Mouse (Mus musculus): ENCODE measurements around the gene Cd82. TPM values are rescaled to one million over a fixed set of nuclear protein-coding genes. Genes with fewer than 3 reads are reported as not detected.
A peak's percentile ranks its signal among the peaks of the same experiment; 100 is the strongest.

The Cd82 gene
- polyA plus RNA-seq, 1 experiment from 2014 or later: 16.1 TPM

DNA sequence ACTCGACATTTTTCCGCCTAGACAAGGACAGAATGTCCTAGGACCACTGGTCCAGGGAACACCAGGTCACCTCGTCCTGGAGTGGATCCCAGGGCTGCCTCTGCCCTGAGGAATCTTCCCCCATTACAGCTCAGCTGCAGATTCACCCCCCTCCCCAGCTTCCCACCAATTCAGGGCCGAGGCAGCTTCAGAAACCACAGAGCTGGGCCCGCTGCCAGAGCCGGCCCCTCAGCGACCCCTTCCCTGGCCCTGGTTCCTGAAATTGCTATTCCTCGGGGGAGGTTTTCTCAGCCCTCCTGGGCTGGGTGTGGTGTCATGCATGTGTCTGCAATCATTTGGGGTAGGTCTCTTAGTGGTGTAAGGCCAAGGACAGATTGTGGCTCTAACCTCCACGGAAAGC is 22.5 kb upstream of the Cd82 start:
- no peak overlapping the region for H3K4me3 ChIP-seq
- no peak overlapping the region for H3K9ac ChIP-seq
- no peak for ATAC-seq (ENCODE audit: low FRiP score, low read depth)
- 0 out of 2 replicates have a peak, but pooled peaks cover 3% of the 10 kb centered on the region for H3K27me3 ChIP-seq (replicated peaks)
- H3K36me3 ChIP-seq: no peaks in the 10 kb centered on the region
- WGBS: 55% methylated on average over 9 of the region's 9 CpGs
- H3K27ac ChIP-seq: no peak overlapping the region
- H3K9me3 ChIP-seq: no peaks in the 10 kb centered on the region
- peaks cover 18% of the 10 kb centered on the region for H3K4me1 ChIP-seq
- no peak overlapping the region for H3K4me2 ChIP-seq (replicated peaks)

- Histone ChIP-seq H3K36me3 (no peaks in the 10 kb centered on the region), H3K9me3 (no peaks in the 10 kb centered on the region), H3K4me1 (peaks cover 9% of the 10 kb centered on the region), H3K4me3 (no peak overlapping the region), H3K27me3 (replicated peaks) (peaks cover 5% of the 10 kb centered on the region; the same call in 1 of the 2 replicates), H3K4me2 (replicated peaks) (0 out of 2 replicates have a peak overlapping the region, but pooled peaks have one; percentile 3), H3K27ac (no peak overlapping the region), H3K9ac (no peak overlapping the region)
- WGBS: 61% methylated on average over 6 of the region's 6 CpGs
- ATAC-seq (ENCODE audit: low FRiP score, low read depth): no peak
These were observed 19.2 kb upstream of the Cd82 start for GRCm38 (mm10) chr2:93482036-93482644.

- ATAC-seq (ENCODE audit: low FRiP score, low read depth): no peak
- WGBS: 75% methylated on average over 5 of the region's 5 CpGs
- Histone ChIP-seq H3K27me3 (replicated peaks) (peaks cover 14% of the 10 kb centered on the region; the same call in 1 of the 2 replicates), H3K4me3 (no peak overlapping the region), H3K36me3 (no peaks in the 10 kb centered on the region), H3K4me2 (replicated peaks) (no peak overlapping the region), H3K4me1 (peaks cover 9% of the 10 kb centered on the region), H3K9ac (no peak overlapping the region), H3K27ac (no peak overlapping the region), H3K9me3 (no peaks in the 10 kb centered on the region)
These were observed 15.8 kb upstream of the Cd82 start for GRCm38 (mm10) chr2:93478744-93479143.

DNA sequence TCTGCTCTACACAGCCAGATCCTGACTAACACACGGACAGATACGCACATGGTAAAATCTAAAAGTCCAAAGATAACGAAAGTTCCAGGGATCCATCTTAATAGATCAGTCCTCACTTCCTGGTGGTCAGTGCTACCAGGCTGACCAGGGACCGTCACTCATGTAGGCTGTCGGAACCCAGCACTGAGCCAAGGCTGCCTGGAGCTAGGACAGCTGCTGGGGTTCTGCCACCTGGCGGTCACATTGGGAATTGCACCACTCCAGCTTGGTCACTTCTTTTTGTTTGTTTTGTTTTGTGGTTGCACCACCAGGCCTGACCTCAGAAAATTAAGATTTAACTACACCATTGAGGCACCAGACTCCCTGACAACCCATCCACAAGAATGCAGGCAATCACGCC is 14.6 kb upstream of the Cd82 start:
- Histone ChIP-seq H3K27ac (no peak overlapping the region), H3K4me2 (replicated peaks) (no peak overlapping the region), H3K9ac (no peak overlapping the region), H3K9me3 (no peaks in the 10 kb centered on the region), H3K4me3 (no peak overlapping the region), H3K27me3 (replicated peaks) (peaks cover 14% of the 10 kb centered on the region; the same call in 1 of the 2 replicates), H3K36me3 (no peaks in the 10 kb centered on the region), H3K4me1 (peaks cover 7% of the 10 kb centered on the region)
- WGBS: 46% methylated on average over 7 of the region's 7 CpGs
- no peak for ATAC-seq (ENCODE audit: low FRiP score, low read depth)

DNA sequence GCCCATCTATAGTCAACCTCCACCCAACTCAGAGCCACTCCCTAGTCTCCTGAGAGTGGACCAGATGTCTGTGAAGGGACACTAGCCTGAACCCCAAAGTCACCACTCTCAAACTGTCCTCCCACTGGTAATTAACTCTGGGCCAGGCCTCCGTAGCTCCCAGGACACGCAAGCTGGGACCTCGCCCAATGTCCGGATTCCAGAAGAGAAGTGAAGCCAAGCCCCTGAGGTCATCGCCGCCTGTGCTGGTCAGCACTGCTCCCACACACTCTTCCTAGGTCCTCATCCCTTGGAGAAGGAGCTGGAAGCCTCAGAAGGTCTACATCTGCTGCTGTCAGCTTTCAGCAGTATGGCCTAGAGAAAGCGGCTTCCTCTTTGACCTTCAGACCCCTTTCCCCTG is 13.5 kb upstream of the Cd82 start:
- ATAC-seq (ENCODE audit: low FRiP score, low read depth): no peak
- no peaks in the 10 kb centered on the region for H3K36me3 ChIP-seq
- no peak overlapping the region for H3K27ac ChIP-seq
- H3K27me3 ChIP-seq (replicated peaks): peaks cover 14% of the 10 kb centered on the region; the same call in 1 of the 2 replicates
- H3K9ac ChIP-seq: no peak overlapping the region
- no peak overlapping the region for H3K4me2 ChIP-seq (replicated peaks)
- whole genome bisulfite sequencing: 88% methylated on average over 7 of the region's 7 CpGs
- H3K4me1 ChIP-seq: no peaks in the 10 kb centered on the region
- H3K9me3 ChIP-seq: no peaks in the 10 kb centered on the region
- no peak overlapping the region for H3K4me3 ChIP-seq

DNA sequence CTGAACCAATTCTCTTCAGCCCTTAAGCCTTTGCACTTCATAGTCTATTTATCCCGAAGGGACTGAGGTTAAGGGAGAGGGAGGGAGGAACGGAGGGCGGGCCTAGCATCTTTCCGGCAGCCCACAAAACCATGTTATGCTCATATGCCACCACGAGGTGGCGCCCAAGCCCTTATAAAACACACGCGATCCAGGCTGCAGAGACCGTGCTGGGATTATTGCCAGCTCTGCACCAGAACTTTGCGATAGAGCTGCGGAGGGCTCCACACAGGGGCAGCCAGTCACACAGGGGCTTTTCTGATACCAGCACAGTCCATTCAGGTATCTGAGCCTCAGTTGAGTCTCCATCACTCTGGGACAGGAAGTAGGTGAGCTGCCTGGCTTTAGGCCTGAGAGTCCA is 12.1 kb upstream of the Cd82 start:
- Histone ChIP-seq H3K4me3 (no peak overlapping the region), H3K4me1 (peaks cover 6% of the 10 kb centered on the region), H3K9ac (no peak overlapping the region), H3K9me3 (no peaks in the 10 kb centered on the region), H3K27ac (no peak overlapping the region), H3K4me2 (replicated peaks) (no peak overlapping the region), H3K27me3 (replicated peaks) (peaks cover 12% of the 10 kb centered on the region; the same call in 1 of the 2 replicates), H3K36me3 (no peaks in the 10 kb centered on the region)
- peak; percentile 44 for ATAC-seq (ENCODE audit: low FRiP score, low read depth)
- WGBS: under 1% methylated on average over 11 of the region's 11 CpGs

DNA sequence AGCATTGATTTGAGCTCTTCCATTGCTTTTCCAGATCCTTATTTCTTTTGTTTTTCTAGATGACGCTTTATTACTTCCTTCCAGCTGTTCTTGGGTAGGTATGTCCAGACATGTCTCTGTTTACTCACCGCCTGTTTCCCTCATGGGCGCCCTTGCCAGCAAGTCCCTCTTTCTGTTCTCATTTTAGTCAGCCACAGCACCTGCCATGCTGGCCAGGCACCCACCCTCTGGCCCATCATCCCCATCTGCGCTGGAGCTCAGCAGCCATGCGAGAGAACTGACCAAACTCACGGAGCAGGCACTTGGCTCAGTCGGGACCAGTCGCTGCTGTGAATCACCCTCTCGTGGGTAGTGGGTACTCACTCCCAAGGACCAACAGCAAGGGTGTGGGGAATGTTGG is 11.0 kb upstream of the Cd82 start:
- no peaks in the 10 kb centered on the region for H3K36me3 ChIP-seq
- H3K4me1 ChIP-seq: peaks cover 10% of the 10 kb centered on the region
- H3K9ac ChIP-seq: no peak overlapping the region
- H3K4me2 ChIP-seq (replicated peaks): no peak overlapping the region
- no peaks in the 10 kb centered on the region for H3K9me3 ChIP-seq
- ATAC-seq (ENCODE audit: low FRiP score, low read depth): no peak
- H3K27me3 ChIP-seq (replicated peaks): peaks cover 9% of the 10 kb centered on the region; the same call in 1 of the 2 replicates
- WGBS: 89% methylated on average over 9 of the region's 9 CpGs
- no peak overlapping the region for H3K27ac ChIP-seq
- H3K4me3 ChIP-seq: no peak overlapping the region

DNA sequence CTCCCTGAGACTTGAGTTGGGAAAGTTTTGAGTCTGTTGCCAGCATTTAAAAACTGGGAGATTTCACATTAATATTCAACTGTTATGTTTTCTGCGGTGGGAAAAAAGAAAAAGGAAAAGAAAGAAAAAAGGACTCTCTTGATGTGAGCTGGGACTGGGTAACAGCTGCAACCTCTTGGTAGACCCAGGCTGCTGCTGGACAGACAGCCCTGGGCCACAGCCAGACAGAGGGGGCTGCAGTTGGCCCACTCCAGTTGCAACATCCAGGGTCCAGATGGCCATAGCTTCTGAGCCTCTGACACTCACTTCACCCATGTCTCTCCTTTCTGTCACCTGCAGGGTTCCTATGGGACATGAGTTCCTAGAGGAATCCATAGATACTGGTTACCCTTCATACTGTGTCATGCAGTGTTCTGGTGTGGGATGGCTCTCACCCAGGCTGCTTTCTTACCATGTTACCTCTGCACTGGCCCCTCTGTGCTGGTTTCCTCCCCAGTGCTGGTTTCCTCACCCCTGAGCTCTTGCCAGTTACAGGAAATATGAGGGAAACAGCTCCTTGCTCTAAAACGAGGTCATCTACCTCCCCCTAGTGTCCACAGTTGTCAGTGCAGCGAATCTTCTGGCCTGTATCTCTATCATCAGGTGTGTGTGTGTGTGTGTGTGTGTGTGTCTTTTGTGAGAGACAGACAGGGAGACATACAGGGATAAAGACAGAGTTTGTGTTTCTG is 8.1 kb upstream of the Cd82 start:
- ATAC-seq (ENCODE audit: low FRiP score, low read depth): 0 out of 2 replicates have a peak, but pooled peaks have one; percentile 46
- 12% methylated on average over 3 of the region's 3 CpGs for WGBS
- peaks cover 10% of the 10 kb centered on the region for H3K4me1 ChIP-seq
- H3K4me2 ChIP-seq (replicated peaks): no peak overlapping the region
- no peak overlapping the region for H3K4me3 ChIP-seq
- H3K36me3 ChIP-seq: no peaks in the 10 kb centered on the region
- H3K27ac ChIP-seq: no peak overlapping the region
- H3K9me3 ChIP-seq: no peaks in the 10 kb centered on the region
- H3K27me3 ChIP-seq (replicated peaks): 0 out of 2 replicates have a peak, but pooled peaks cover 3% of the 10 kb centered on the region
- H3K9ac ChIP-seq: no peak overlapping the region

DNA sequence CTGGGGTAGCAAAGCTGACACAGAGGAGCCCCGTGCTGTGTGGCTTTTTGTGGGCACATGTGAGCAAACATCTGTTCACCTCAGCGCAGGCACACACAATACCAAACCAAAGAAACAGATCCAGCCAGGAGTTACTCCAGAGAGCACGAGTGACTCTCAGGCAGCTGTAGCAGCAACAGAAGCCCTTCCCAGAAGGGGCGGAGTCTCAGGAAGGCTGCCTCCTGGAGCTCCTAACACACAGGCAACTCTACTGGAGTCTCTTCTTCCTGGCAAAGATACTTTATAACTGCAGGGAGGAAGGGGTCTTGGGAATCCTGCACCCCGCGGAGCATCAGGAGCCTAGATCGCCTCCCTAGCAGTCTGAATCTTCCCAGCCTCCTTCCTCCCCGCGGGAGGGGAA is 7.2 kb upstream of the Cd82 start:
- 3% methylated on average over 9 of the region's 9 CpGs for WGBS
- H3K9me3 ChIP-seq: no peaks in the 10 kb centered on the region
- no peak overlapping the region for H3K9ac ChIP-seq
- no peak overlapping the region for H3K4me3 ChIP-seq
- peak overlapping the region; percentile 50 for H3K4me2 ChIP-seq (replicated peaks)
- H3K4me1 ChIP-seq: peaks cover 10% of the 10 kb centered on the region
- ATAC-seq (ENCODE audit: low FRiP score, low read depth): no peak
- no peak overlapping the region for H3K27ac ChIP-seq
- H3K27me3 ChIP-seq (replicated peaks): no peaks in the 10 kb centered on the region
- no peaks in the 10 kb centered on the region for H3K36me3 ChIP-seq

GRCm38 (mm10) chr2:93469118-93469517 is 6.2 kb upstream of the Cd82 start:
- no peak for ATAC-seq (ENCODE audit: low FRiP score, low read depth)
- no peaks in the 10 kb centered on the region for H3K9me3 ChIP-seq
- no peak overlapping the region for H3K4me2 ChIP-seq (replicated peaks)
- no peak overlapping the region for H3K9ac ChIP-seq
- H3K4me1 ChIP-seq: peaks cover 10% of the 10 kb centered on the region
- no peak overlapping the region for H3K4me3 ChIP-seq
- H3K27me3 ChIP-seq (replicated peaks): no peaks in the 10 kb centered on the region
- H3K27ac ChIP-seq: no peak overlapping the region
- no peaks in the 10 kb centered on the region for H3K36me3 ChIP-seq
- 7% methylated on average over 7 of the region's 7 CpGs for WGBS

DNA sequence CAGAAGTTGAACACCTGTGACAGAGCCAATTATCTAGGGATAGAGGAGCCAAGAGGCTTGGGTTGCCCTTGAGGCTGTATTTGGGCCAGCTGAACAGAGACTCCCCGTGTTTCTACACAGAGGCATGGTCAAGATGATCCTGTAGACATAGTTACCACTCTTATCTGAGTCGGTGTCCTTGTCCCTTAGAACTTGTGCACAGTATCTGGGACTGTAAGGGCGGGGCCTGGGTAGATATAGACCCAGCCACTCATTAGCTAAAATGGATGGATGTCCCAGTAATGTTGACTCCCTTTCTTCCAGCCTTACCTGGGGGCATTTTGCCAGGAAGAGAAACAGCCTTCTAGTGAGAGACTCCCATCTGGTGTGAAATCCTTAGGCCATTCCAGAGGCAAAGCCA is 3.4 kb upstream of the Cd82 start:
- H3K4me1 ChIP-seq: peaks cover 25% of the 10 kb centered on the region
- ATAC-seq (ENCODE audit: low FRiP score, low read depth): no peak
- H3K4me3 ChIP-seq: no peak overlapping the region
- peaks cover 8% of the 10 kb centered on the region for H3K27me3 ChIP-seq (replicated peaks)
- H3K36me3 ChIP-seq: no peaks in the 10 kb centered on the region
- 85% methylated on average over 3 of the region's 3 CpGs for WGBS
- no peak overlapping the region for H3K4me2 ChIP-seq (replicated peaks)
- no peak overlapping the region for H3K27ac ChIP-seq
- H3K9me3 ChIP-seq: no peaks in the 10 kb centered on the region
- H3K9ac ChIP-seq: no peak overlapping the region

DNA sequence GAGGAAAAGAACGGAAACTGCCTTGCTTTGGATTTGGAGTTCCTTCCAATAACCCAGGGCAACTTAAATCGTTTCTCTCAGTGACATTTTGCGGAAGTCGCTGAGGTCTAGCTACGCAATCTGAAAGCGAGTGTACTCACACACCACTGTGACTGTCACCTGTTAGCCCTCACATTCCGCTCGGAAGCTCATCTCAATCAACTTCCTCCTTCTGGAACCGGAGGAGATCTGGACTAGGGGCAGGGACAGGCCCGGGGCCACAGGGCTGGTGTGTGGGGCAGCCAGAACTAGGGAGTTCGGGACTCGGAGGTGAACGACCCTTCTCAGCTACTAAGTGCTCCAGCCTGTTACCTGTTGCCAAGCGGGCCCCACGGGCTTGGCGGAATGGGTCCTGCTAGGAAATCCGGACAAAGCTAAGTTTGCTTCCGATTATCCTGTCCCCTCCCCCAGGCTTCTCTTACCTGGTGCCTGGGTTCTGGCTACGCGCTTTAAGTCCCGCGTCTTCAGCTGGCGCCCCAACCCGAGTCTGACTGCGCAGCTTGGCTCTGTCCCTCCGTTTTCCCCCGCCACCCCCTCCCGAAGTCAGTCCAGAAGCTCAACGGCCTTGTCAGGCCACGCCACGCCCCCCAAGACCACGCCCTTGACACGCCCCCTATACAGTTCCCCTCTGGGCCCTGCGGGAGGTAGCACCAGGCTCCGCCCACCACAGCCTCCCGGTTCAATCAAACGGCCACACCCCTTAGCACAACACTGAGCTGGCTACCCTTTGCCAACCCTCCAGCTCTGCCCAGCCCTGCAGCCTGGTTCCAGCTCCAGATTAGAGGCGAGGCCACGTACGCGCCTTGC is 848 bp downstream of the Cd82 start:
- Histone ChIP-seq H3K9ac (peak overlapping the region; percentile 30; the same call in 1 of the 2 replicates), H3K36me3 (no peaks in the 10 kb centered on the region), H3K9me3 (no peaks in the 10 kb centered on the region), H3K4me1 (peaks cover 15% of the 10 kb centered on the region), H3K27ac (no peak overlapping the region), H3K4me2 (replicated peaks) (peak overlapping the region; percentile 69), H3K27me3 (replicated peaks) (peaks cover 19% of the 10 kb centered on the region), H3K4me3 (peak overlapping the region; percentile 29)
- peak; percentile 94 for ATAC-seq (ENCODE audit: low FRiP score, low read depth)
- 2% methylated on average over 41 of the region's 41 CpGs for WGBS
